Mouse (Mus musculus) liver, adult 2 months (tissue): Measurements from ENCODE around the gene Sbk1.

Experiments used
- CTCF ChIP-seq: fragments of 200-500 bp; IDR thresholded peaks from 2 replicates; pipeline ENCODE4 v1.5.1; 2011; ENCODE audit warnings: low read depth, low read length, control low read depth
- POLR2A ChIP-seq: fragments of 200-500 bp; IDR thresholded peaks from 2 replicates; pipeline ENCODE4 v1.6.1; 2011; ENCODE audit warnings: low read length, control low read depth; ENCODE audit not compliant: insufficient read depth; ENCODE audit errors: extremely low read depth

DNA sequence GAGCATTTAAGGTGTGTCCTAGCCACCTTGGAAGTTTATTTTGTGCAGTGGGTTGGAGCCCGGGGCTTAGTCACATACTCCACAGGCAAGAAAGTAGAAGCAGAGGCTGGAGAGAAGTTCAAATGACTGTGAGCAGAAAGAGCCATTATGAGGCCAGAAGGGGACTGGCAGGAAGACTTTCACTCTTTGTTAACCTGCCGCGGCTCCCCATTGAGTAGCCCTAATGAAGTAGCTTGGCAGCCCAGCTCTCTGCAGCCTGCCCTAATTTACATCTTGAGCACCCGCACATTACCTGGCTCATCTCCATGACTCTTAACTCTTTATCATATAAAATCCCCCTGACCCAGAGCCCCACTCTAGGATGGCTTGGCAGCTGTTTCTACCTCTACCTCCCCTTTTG is 2.2 kb downstream of the Sbk1 start:
- TF ChIP-seq CTCF (no peak), POLR2A (no peak)
